Mouse (Mus musculus) frontal cortex, postnatal 36 days (tissue): ENCODE data around the gene Mnat1.

ENCODE experiments used
- DNase-seq, 2 experiments: peaks; one replicate each; pipeline ENCODE4 v3.0.0; 2022; ENCODE audit warnings: low spot score in 2 of 2

The Mnat1 gene

GRCm38 (mm10) chr12:73317706-73318686 lies 194.5 kb downstream of the Mnat1 start:
- no peak for DNase-seq
